Mouse (Mus musculus) brain, embryonic 14.5 days (tissue): ENCODE measurements at regions not wholly inside any gene's neighbourhood (a gene's known extent, or its start where the extent isn't known, plus 50 kb on each side); places are given as distances from the start of the nearest gene placed in this dataset.

Experiments used
- CTCF ChIP-seq: fragments of 200-500 bp; IDR thresholded peaks from 2 replicates; pipeline ENCODE4 v1.5.1; 2012; ENCODE audit warnings: inconsistent platforms, mild to moderate bottlenecking, moderate library complexity, borderline replicate concordance; ENCODE audit not compliant: insufficient read depth, insufficient read length; ENCODE audit errors: extremely low read depth
- POLR2A ChIP-seq: fragments of 200-500 bp; IDR thresholded peaks from 2 replicates; pipeline ENCODE4 v1.6.1; 2012; ENCODE audit warnings: mild to moderate bottlenecking, inconsistent platforms, borderline replicate concordance; ENCODE audit not compliant: poor library complexity, insufficient read depth, insufficient read length, severe bottlenecking; ENCODE audit errors: extremely low read depth

DNA sequence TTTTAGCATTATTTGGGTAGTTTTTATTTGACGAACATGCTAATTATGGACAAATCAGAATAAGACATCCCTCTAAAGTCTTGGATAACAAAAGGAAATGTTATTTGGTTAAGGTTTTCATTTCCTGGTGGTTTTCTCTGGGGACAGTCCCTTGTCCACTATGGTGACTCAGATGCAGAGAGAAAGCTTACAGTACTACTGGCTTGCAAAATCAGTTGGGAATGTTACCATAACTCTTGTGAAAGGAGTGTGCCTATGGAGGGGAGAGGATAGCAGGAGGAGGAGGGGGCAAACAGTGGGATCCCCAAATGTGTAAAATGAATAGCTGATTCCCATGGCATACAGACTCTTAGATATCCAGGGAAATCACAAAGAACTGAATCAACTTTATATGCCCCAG lies 122.7 kb upstream of the Kbtbd8 start:
- TF ChIP-seq POLR2A (no peak), CTCF (no peak)
